ENCODE assay signal across 15 mouse cellular contexts in genomic region chr8:92605631-92606030, GRCm38 (mm10).
"Had no signal": no experiment of that assay in that cellular context is flagged by ENCODE, and none has a peak within 500 bp of the region (broad histone marks: within the 10 kb centered on the region; RNA-seq: fewer than 3 reads in every experiment).

No protein-coding gene starts in this region.

- H3K4me1 ChIP-seq: stomach, embryonic 15.5 days had no signal

- H3K27ac ChIP-seq: neural tube, embryonic 15.5 days; stomach, embryonic 15.5 days; stomach, postnatal 0 days had no signal

- H3K9me3 ChIP-seq: neural tube, embryonic 15.5 days; stomach, embryonic 15.5 days had no signal

- H3K4me2 ChIP-seq: neural tube, embryonic 15.5 days; stomach, embryonic 15.5 days had no signal

- H3K4me3 ChIP-seq: neural tube, embryonic 15.5 days; stomach, embryonic 15.5 days had no signal

- DNase-seq: retina, postnatal 1 day; right cerebral cortex, adult 18-20 months; right cerebral cortex, postnatal 14 days; right cerebral cortex, postnatal 25 days; right cerebral cortex, postnatal 4 days; spleen, adult 18-20 months; thymus, adult 18-20 months; thymus, adult 2 months; thymus, postnatal 14 days; thymus, postnatal 25 days; thymus, postnatal 36 days; thymus, postnatal 4 days had no signal

- H3K36me3 ChIP-seq: neural tube, embryonic 15.5 days; stomach, embryonic 15.5 days had no signal

- H3K27me3 ChIP-seq: neural tube, embryonic 15.5 days; stomach, embryonic 15.5 days had no signal

- H3K9ac ChIP-seq: neural tube, embryonic 15.5 days; stomach, embryonic 15.5 days had no signal
